Mouse (Mus musculus): ENCODE data around the gene Hbq1b. TPM values are rescaled to one million over a fixed set of nuclear protein-coding genes. Genes with fewer than 3 reads are reported as not detected.
"Not testable (repeated sequence)": the region's sequence is repeated elsewhere in the genome, so short reads cannot be mapped to it uniquely, and the experiment has no call there.

Gene Hbq1b
- polyA plus RNA-seq, 1 experiment from 2014 or later = 0.87 TPM

- Histone ChIP-seq H3K4me1 (replicated peaks; ENCODE audit: insufficient read depth, low read length) (no peaks in the 10 kb centered on the region), H3K36me3 (ENCODE audit: insufficient read depth, low read length) (no peaks in the 10 kb centered on the region), H3K9ac (ENCODE audit: low read depth, low read length) (no peak overlapping the region), H3K27ac (no peak overlapping the region), H3K4me2 (ENCODE audit: low read length) (no peak overlapping the region), H3K4me3 (replicated peaks; ENCODE audit: low read depth, low read length) (no peak overlapping the region), H3K9me3 (replicated peaks; ENCODE audit: low read length) (no peaks in the 10 kb centered on the region), H3K27me3 (ENCODE audit: insufficient read depth, low read length) (no peaks in the 10 kb centered on the region)
- DNase-seq (ENCODE audit: low spot score) (no peak), ATAC-seq (replicated peaks; ENCODE audit: low FRiP score, low read depth) (no peak)
- no peak for TF ChIP-seq CTCF (IDR thresholded peaks at IDR 0.05; ENCODE audit: low read depth)
- WGBS = 86% methylated on average over 1 of the region's 1 CpGs
Observed at GRCm38 (mm10) chr11:32297866-32298531, 11.2 kb downstream of the Hbq1b start.

- H3K4me3 ChIP-seq (replicated peaks; ENCODE audit: low read depth, low read length) = no peak overlapping the region
- no peaks in the 10 kb centered on the region for H3K27me3 ChIP-seq (ENCODE audit: insufficient read depth, low read length)
- WGBS = 89% methylated on average over 2 of the region's 2 CpGs
- no peaks in the 10 kb centered on the region for H3K36me3 ChIP-seq (ENCODE audit: insufficient read depth, low read length)
- ATAC-seq (replicated peaks; ENCODE audit: low FRiP score, low read depth) (no peak), DNase-seq (ENCODE audit: low spot score) (no peak)
- no peaks in the 10 kb centered on the region for H3K4me1 ChIP-seq (replicated peaks; ENCODE audit: insufficient read depth, low read length)
- no peak overlapping the region for H3K4me2 ChIP-seq (ENCODE audit: low read length)
- TF ChIP-seq CTCF (IDR thresholded peaks at IDR 0.05; ENCODE audit: low read depth) = peak; percentile 9
- no peaks in the 10 kb centered on the region for H3K9me3 ChIP-seq (replicated peaks; ENCODE audit: low read length)
- H3K27ac ChIP-seq = no peak overlapping the region
- no peak overlapping the region for H3K9ac ChIP-seq (ENCODE audit: low read depth, low read length)
Observed at GRCm38 (mm10) chr11:32298532-32298918, 11.8 kb downstream of the Hbq1b start.

DNA sequence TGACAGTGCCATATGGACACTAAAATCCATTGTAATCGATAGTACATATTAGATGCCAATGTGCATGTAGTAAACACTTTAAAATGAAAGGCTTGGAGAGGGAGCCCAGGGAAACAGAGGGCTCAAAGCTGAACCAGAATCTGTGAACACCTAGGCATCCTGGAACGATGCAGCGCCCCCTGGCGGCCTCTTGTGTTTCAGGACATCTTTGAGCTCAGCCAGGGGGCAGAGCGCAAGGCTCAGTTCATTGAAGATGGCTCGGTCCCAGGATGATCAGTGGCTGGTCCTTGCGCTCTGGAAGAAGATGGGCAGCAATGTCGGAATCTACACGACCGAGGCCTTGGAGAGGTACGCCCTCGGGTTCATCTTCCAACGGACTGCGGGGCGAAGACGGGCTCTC lies 13.1 kb downstream of the Hbq1b start, which contains the start of gene Hbq1a:
Gene Hbq1a (plus strand): TSS at position 205 of the 400 bp plus-strand sequence.
- WGBS = 10% methylated on average over 16 of the region's 16 CpGs
- not testable (repeated sequence) for H3K36me3 ChIP-seq (ENCODE audit: insufficient read depth, low read length); H3K4me3 ChIP-seq (replicated peaks; ENCODE audit: low read depth, low read length); H3K4me1 ChIP-seq (replicated peaks; ENCODE audit: insufficient read depth, low read length); H3K9me3 ChIP-seq (replicated peaks; ENCODE audit: low read length); H3K9ac ChIP-seq (ENCODE audit: low read depth, low read length); H3K27ac ChIP-seq; H3K27me3 ChIP-seq (ENCODE audit: insufficient read depth, low read length)
- peak; percentile 86 for TF ChIP-seq CTCF (IDR thresholded peaks at IDR 0.05; ENCODE audit: low read depth)
- peak; percentile 59 for ATAC-seq (replicated peaks; ENCODE audit: low FRiP score, low read depth)
- 0 out of 2 replicates have a peak within 1 kb of the TSS, but pooled peaks have one; percentile 36 for H3K4me2 ChIP-seq (ENCODE audit: low read length)
- peak; percentile 43 for DNase-seq (ENCODE audit: low spot score)

GRCm38 (mm10) chr11:32300279-32301267 lies 13.8 kb downstream of the Hbq1b start:
- ATAC-seq (replicated peaks; ENCODE audit: low FRiP score, low read depth) (no peak), DNase-seq (ENCODE audit: low spot score) (no peak)
- no peak overlapping the region for H3K27ac ChIP-seq
- no peak overlapping the region for H3K9ac ChIP-seq (ENCODE audit: low read depth, low read length)
- no peaks in the 10 kb centered on the region for H3K4me1 ChIP-seq (replicated peaks; ENCODE audit: insufficient read depth, low read length)
- no peaks in the 10 kb centered on the region for H3K36me3 ChIP-seq (ENCODE audit: insufficient read depth, low read length)
- no peaks in the 10 kb centered on the region for H3K9me3 ChIP-seq (replicated peaks; ENCODE audit: low read length)
- no peaks in the 10 kb centered on the region for H3K27me3 ChIP-seq (ENCODE audit: insufficient read depth, low read length)
- H3K4me2 ChIP-seq (ENCODE audit: low read length) = 0 out of 2 replicates have a peak overlapping the region, but pooled peaks have one; percentile 36
- no peak overlapping the region for H3K4me3 ChIP-seq (replicated peaks; ENCODE audit: low read depth, low read length)
- 49% methylated on average over 14 of the region's 17 CpGs for WGBS
- no peak for TF ChIP-seq CTCF (IDR thresholded peaks at IDR 0.05; ENCODE audit: low read depth)

DNA sequence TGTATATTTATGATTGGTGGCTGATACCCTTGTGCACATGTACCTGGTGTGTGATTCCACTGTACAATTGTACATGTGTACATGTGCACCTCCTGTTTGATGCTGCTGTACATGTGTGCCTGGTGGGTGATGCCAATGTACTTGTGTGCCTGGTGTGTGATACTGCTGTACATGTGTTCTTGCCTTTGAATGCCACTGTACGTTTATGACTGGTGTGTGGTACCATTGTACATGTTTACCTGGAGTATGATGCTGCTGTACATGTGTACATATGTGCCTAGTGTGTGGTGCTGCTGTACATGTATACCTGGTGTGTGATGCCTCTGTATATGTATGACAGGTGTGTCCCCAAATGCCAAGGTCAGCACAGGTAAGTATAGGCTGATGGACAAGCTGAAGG lies 14.7 kb downstream of the Hbq1b start:
- no peaks in the 10 kb centered on the region for H3K36me3 ChIP-seq (ENCODE audit: insufficient read depth, low read length)
- no peak overlapping the region for H3K27ac ChIP-seq
- no peak for TF ChIP-seq CTCF (IDR thresholded peaks at IDR 0.05; ENCODE audit: low read depth)
- H3K9ac ChIP-seq (ENCODE audit: low read depth, low read length) = no peak overlapping the region
- no peak overlapping the region for H3K4me2 ChIP-seq (ENCODE audit: low read length)
- DNase-seq (ENCODE audit: low spot score) (no peak), ATAC-seq (replicated peaks; ENCODE audit: low FRiP score, low read depth) (no peak)
- H3K4me1 ChIP-seq (replicated peaks; ENCODE audit: insufficient read depth, low read length) = no peaks in the 10 kb centered on the region
- H3K4me3 ChIP-seq (replicated peaks; ENCODE audit: low read depth, low read length) = no peak overlapping the region
- H3K9me3 ChIP-seq (replicated peaks; ENCODE audit: low read length) = no peaks in the 10 kb centered on the region
- 73% methylated on average over 1 of the region's 1 CpGs for WGBS
- H3K27me3 ChIP-seq (ENCODE audit: insufficient read depth, low read length) = no peaks in the 10 kb centered on the region

DNA sequence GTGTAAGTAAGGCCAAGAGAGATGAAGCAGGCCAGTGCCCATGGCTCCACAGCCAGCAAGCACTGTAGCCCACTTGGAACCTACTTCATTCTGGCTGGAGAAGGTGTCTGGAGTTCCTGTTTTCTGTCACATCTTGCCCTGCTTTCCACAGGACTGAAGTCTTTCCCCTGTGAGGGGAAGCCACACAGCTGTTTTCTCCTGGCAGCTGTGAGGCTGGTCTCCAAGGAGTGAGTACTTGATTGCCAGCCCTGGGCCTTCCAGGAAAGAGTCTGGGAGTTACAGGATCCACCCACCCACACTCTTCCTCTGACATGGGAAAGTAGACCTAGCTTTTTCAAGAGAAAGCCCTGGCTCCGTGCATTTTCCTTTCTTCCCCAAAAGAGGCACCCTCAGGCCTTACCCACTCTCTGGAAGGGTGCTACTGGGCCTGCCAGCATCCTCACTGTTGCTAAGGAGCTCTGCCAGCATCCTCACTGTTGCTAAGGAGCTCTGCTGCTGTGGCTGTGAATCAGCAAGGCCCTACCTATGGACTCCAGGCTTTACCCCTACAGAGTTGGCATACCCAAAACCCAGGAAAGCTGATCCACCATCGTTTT lies 16.2 kb downstream of the Hbq1b start:
- H3K27ac ChIP-seq = no peak overlapping the region
- no peak overlapping the region for H3K9ac ChIP-seq (ENCODE audit: low read depth, low read length)
- WGBS = 53% methylated on average over 2 of the region's 2 CpGs
- H3K9me3 ChIP-seq (replicated peaks; ENCODE audit: low read length) = no peaks in the 10 kb centered on the region
- ATAC-seq (replicated peaks; ENCODE audit: low FRiP score, low read depth) = no peak
- TF ChIP-seq CTCF (IDR thresholded peaks at IDR 0.05; ENCODE audit: low read depth) = no peak
- no peaks in the 10 kb centered on the region for H3K36me3 ChIP-seq (ENCODE audit: insufficient read depth, low read length)
- no peaks in the 10 kb centered on the region for H3K4me1 ChIP-seq (replicated peaks; ENCODE audit: insufficient read depth, low read length)
- no peaks in the 10 kb centered on the region for H3K27me3 ChIP-seq (ENCODE audit: insufficient read depth, low read length)
- DNase-seq (ENCODE audit: low spot score) = no peak
- no peak overlapping the region for H3K4me3 ChIP-seq (replicated peaks; ENCODE audit: low read depth, low read length)
- no peak overlapping the region for H3K4me2 ChIP-seq (ENCODE audit: low read length)

All from kidney, postnatal 0 days (tissue).